Mouse (Mus musculus) neural tube, embryonic 11.5 days (tissue): Measurements from ENCODE around the gene Gm10717. TPM values are rescaled to one million over a fixed set of nuclear protein-coding genes. Genes with fewer than 3 reads are reported as not detected.
"Not testable (repeated sequence)": the region's sequence is repeated elsewhere in the genome, so short reads cannot be mapped to it uniquely, and the experiment has no call there.

Experiments
- ATAC-seq: fragments of 200-750 bp; cut with Nextera tagmentation; 2 replicates; pipeline ENCODE4 v1.8.0; 2017; ENCODE audit warnings: moderate number of reproducible peaks, mild to moderate bottlenecking, moderate TSS enrichment, moderate library complexity; ENCODE audit not compliant: insufficient read depth, low FRiP score, low TSS enrichment
- DNase-seq: peaks from one replicate; pipeline ENCODE4 v3.0.0-alpha.2; 2015; ENCODE audit warnings: low spot score
- H3K27ac ChIP-seq: fragments of 300-500 bp; sonication (generic); 2 replicates; pipeline ENCODE4 v1.5.1; 2014; ENCODE audit warnings: low read depth, mild to moderate bottlenecking, low read length
- H3K27me3 ChIP-seq: fragments of 300-500 bp; sonication (generic); 2 replicates; pipeline ENCODE4 v1.6.1; 2014; ENCODE audit warnings: mild to moderate bottlenecking, low read length, mixed read lengths; ENCODE audit not compliant: control insufficient read depth, insufficient read depth
- H3K36me3 ChIP-seq: fragments of 300-500 bp; sonication (generic); 2 replicates; pipeline ENCODE4 v1.6.1; 2014; ENCODE audit warnings: mild to moderate bottlenecking, low read length, moderate library complexity, mixed read lengths; ENCODE audit not compliant: control insufficient read depth, insufficient read depth
- H3K4me1 ChIP-seq: fragments of 300-500 bp; sonication (generic); 2 replicates; pipeline ENCODE4 v1.6.1; 2014; ENCODE audit warnings: low read length, mixed read lengths; ENCODE audit not compliant: control insufficient read depth, insufficient read depth
- H3K4me2 ChIP-seq: fragments of 300-500 bp; sonication (generic); 2 replicates; pipeline ENCODE4 v1.6.1; 2014; ENCODE audit warnings: low read depth, mild to moderate bottlenecking, moderate library complexity
- H3K4me3 ChIP-seq: fragments of 300-500 bp; sonication (generic); 2 replicates; pipeline ENCODE4 v1.5.1; 2014; ENCODE audit warnings: low read depth, low read length
- H3K9ac ChIP-seq: fragments of 300-500 bp; sonication (generic); 2 replicates; pipeline ENCODE4 v1.6.1; 2014; ENCODE audit warnings: mild to moderate bottlenecking, low read length
- H3K9me3 ChIP-seq: fragments of 300-500 bp; sonication (generic); 2 replicates; pipeline ENCODE4 v1.6.1; 2016; ENCODE audit warnings: low read length; ENCODE audit not compliant: control insufficient read depth
- WGBS: fragments of 180-500 bp; shearing (Covaris S2); extraction: QIAGEN DNeasy Blood & Tissue Kit; methylation state at CpG from one replicate; pipeline ENCODE4 v1.1.7; 2014; 5-methylcytosine and 5-hydroxymethylcytosine counted together
- polyA plus RNA-seq: library from polyadenylated mRNA; unstranded; fragments of >200 nt; fragmentation: Nextera tagmentation; extraction: Ambion mirVana; gene quantifications from 2 replicates; pipeline ENCODE4 v1.2.1, GENCODE M21; 2014

Gm10717 gene
- polyA plus RNA-seq, 1 experiment from 2014 or later = 0.38 TPM

DNA sequence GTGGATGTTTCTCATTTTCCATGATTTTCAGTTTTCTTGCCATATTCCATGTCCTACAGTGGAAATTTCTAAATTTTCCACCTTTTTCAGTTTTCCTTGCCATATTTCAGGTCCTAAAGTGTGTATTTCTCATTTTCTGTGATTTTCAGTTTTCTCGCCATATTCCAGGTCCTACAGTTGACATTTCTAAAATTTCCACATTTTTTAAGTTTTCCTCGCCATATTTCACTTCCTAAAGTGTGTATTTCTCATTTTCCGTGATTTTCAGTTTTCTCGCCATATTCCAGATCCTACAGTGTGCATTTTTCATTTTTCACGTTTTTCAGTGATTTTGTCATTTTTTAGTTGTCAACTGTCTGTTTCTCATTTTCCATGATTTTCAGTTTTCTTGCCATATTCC, 15.9 kb upstream of the Gm10717 start:
- not testable (repeated sequence) for H3K4me2 ChIP-seq, H3K4me1 ChIP-seq, H3K27ac ChIP-seq, H3K27me3 ChIP-seq, H3K4me3 ChIP-seq, H3K9ac ChIP-seq, H3K9me3 ChIP-seq, H3K36me3 ChIP-seq, ATAC-seq, DNase-seq
- no CpG with 5 or more reads among the region's 5 CpGs for WGBS

DNA sequence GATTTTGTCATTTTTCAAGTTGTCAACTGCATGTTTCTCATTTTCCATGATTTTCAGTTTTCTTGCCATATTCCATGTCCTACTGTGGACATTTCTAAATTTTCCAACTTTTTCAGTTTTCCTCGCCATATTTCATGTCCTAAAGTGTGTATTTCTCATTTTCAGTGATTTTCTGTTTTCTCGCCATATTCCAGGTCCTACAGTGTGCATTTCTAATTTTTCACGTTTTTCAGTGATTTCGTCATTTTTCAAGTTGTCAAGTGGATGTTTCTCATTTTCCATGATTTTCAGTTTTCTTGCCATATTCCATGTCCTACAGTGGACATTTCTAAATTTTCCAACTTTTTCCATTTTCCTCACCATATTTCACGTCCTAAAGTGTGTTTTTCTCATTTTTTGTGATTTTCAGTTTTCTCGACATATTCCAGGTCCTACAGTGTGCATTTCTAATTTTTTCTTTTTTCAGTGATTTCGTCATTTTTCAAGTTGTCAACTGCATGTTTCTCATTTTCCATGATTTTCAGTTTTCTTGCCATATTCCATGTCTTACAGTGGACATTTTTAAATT, 13.1 kb upstream of the Gm10717 start:
- not testable (repeated sequence) for ATAC-seq, H3K9me3 ChIP-seq, H3K36me3 ChIP-seq, H3K4me3 ChIP-seq, H3K4me1 ChIP-seq, H3K4me2 ChIP-seq, DNase-seq, H3K27ac ChIP-seq, H3K27me3 ChIP-seq, H3K9ac ChIP-seq
- 81% methylated on average over 2 of the region's 7 CpGs for WGBS

DNA sequence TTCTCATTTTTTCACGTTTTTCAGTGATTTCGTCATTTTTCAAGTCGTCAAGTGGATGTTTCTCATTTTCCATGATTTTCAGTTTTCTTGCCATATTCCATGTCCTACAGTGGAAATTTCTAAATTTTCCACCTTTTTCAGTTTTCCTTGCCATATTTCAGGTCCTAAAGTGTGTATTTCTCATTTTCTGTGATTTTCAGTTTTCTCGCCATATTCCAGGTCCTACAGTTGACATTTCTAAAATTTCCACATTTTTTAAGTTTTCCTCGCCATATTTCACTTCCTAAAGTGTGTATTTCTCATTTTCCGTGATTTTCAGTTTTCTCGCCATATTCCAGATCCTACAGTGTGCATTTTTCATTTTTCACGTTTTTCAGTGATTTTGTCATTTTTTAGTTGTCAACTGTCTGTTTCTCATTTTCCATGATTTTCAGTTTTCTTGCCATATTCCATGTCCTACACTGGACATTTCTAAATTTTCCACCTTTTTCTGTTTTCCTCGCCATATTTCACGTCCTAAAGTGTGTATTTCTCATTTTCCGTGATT, 12.4 kb upstream of the Gm10717 start, which contains the start of gene Gm10721:
TSS of gene Gm10721 (plus strand) at position 408 of the 547 bp plus-strand sequence.
- no CpG with 5 or more reads among the region's 11 CpGs for WGBS
- not testable (repeated sequence) for H3K4me3 ChIP-seq

DNA sequence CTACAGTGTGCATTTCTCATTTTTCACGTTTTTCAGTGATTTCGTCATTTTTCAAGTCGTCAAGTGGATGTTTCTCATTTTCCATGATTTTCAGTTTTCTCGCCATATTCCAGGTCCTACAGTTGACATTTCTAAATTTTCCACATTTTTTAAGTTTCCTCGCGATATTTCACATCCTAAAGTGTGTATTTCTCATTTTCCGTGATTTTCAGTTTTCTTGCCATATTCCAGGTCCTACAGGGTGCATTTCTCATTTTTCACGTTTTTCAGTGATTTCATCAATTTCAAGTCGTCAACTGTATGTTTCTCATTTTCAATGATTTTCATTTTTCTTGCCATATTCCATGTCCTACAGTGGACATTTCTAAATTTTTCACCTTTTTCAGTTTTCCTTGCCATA, 9.9 kb upstream of the Gm10717 start, which contains the start of gene Gm10720:
TSS of gene Gm10720 (plus strand) at position 301 of the 400 bp plus-strand sequence.
- not testable (repeated sequence) for H3K27ac ChIP-seq, DNase-seq, H3K9ac ChIP-seq, H3K27me3 ChIP-seq, ATAC-seq, H3K4me1 ChIP-seq, H3K4me3 ChIP-seq, H3K4me2 ChIP-seq, H3K36me3 ChIP-seq, H3K9me3 ChIP-seq
- 71% methylated on average over 4 of the region's 9 CpGs for WGBS

More for the DNA sequence above, 12.4 kb upstream of the Gm10717 start, which contains the start of gene Gm10721:
- H3K9me3 ChIP-seq, DNase-seq, H3K4me1 ChIP-seq, H3K36me3 ChIP-seq, H3K27me3 ChIP-seq, H3K4me2 ChIP-seq, H3K27ac ChIP-seq, H3K9ac ChIP-seq: not testable (repeated sequence)
- peak; percentile 65; the same call in 1 of the 2 replicates for ATAC-seq

DNA sequence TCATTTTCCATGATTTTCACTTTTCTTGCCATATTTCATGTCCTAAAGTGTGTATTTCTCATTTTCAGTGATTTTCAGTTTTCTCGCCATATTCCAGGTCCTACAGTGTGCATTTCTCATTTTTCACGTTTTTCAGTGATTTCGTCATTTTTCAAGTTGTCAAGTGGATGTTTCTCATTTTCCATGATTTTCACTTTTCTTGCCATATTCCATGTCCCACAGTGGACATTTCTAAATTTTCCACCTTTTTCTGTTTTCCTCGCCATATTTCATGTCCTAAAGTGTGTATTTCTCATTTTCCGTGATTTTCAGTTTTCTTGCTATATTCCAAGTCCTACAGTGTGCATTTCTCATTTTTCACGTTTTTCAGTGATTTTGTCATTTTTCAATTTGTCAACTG, 9.3 kb upstream of the Gm10717 start:
- 74% methylated on average over 4 of the region's 6 CpGs for WGBS
- H3K27ac ChIP-seq, H3K4me3 ChIP-seq, H3K9me3 ChIP-seq, H3K4me2 ChIP-seq, ATAC-seq, H3K9ac ChIP-seq, H3K4me1 ChIP-seq, H3K27me3 ChIP-seq, DNase-seq, H3K36me3 ChIP-seq: not testable (repeated sequence)

DNA sequence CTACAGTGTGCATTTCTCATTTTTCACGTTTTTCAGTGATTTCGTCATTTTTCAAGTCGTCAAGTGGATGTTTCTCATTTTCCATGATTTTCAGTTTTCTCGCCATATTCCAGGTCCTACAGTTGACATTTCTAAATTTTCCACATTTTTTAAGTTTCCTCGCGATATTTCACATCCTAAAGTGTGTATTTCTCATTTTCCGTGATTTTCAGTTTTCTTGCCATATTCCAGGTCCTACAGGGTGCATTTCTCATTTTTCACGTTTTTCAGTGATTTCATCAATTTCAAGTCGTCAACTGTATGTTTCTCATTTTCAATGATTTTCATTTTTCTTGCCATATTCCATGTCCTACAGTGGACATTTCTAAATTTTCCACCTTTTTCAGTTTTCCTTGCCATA, 8.1 kb upstream of the Gm10717 start, which contains the start of gene Gm10719:
TSS of gene Gm10719 (plus strand) at position 301 of the 400 bp plus-strand sequence.
- 50% methylated on average over 1 of the region's 9 CpGs for WGBS
- not testable (repeated sequence) for H3K4me1 ChIP-seq, H3K4me2 ChIP-seq, DNase-seq, ATAC-seq, H3K36me3 ChIP-seq, H3K27me3 ChIP-seq, H3K9me3 ChIP-seq, H3K4me3 ChIP-seq, H3K9ac ChIP-seq, H3K27ac ChIP-seq

DNA sequence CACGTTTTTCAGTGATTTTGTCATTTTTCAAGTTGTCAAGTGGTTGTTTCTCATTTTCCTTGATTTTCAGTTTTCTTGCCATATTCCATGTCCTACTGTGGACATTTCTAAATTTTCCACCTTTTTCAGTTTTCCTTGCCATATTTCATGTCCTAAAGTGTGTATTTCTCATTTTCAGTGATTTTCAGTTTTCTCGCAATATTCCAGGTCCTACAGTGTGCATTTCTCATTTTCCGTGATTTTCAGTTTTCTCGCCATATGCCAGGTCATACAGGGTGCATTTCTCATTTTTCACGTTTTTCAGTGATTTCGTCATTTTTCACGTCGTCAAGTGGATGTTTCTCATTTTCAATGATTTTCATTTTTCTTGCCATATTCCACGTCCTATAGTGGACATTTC, 6.3 kb upstream of the Gm10717 start:
- H3K36me3 ChIP-seq, H3K4me2 ChIP-seq, DNase-seq: not testable (repeated sequence)

DNA sequence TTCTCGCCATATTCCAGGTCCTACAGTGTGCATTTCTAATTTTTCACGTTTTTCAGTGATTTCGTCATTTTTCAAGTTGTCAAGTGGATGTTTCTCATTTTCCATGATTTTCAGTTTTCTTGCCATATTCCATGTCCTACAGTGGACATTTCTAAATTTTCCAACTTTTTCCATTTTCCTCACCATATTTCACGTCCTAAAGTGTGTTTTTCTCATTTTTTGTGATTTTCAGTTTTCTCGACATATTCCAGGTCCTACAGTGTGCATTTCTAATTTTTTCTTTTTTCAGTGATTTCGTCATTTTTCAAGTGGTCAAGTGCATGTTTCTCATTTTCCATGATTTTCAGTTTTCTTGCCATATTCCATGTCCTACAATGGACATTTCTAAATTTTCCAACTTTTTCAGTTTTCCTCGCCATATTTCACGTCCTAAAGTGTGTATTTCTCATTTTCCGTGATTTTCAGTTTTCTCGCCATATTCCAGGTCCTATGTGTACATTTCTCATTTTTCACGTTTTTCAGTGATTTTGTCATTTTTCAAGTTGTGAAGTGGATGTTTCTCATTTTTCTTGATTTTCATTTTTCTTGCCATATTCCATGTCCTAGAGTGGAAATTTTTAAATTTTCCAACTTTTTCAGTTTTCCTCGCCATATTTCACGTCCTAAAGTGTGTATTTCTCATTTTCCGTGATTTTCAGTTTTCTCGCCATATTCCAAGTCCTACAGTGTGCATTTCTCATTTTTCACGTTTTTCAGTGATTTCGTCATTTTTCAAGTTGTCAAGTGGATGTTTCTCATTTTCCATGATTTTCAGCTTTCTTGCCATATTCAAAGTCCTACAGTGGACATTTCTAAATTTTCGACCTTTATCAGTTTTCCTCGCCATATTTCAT, 5.1 kb upstream of the Gm10717 start:
- DNase-seq, H3K4me3 ChIP-seq, H3K27me3 ChIP-seq, H3K4me2 ChIP-seq, H3K9ac ChIP-seq, H3K4me1 ChIP-seq, H3K9me3 ChIP-seq, H3K27ac ChIP-seq, H3K36me3 ChIP-seq: not testable (repeated sequence)
- 76% methylated on average over 11 of the region's 19 CpGs for WGBS
- ATAC-seq = peak; percentile 70

More for the DNA sequence above, 6.3 kb upstream of the Gm10717 start:
- H3K9ac ChIP-seq, H3K4me3 ChIP-seq, H3K27me3 ChIP-seq, H3K4me1 ChIP-seq, H3K27ac ChIP-seq, H3K9me3 ChIP-seq, ATAC-seq: not testable (repeated sequence)
- WGBS = 71% methylated on average over 9 of the region's 9 CpGs
